Mouse (Mus musculus) adrenal gland, adult 18-20 months (tissue): ENCODE results near the gene Rsrp1. TPM values are rescaled to one million over a fixed set of nuclear protein-coding genes. Genes with fewer than 3 reads are reported as not detected.

Experiments used
- DNase-seq, 2 experiments: peaks; one replicate each; pipeline ENCODE4 v3.0.0; 2021 to 2022; ENCODE audit warnings: low spot score in 2 of 2
- total RNA-seq, 2 experiments: library from RNA; stranded (reverse); gene quantifications; 1 replicate in 1 of 2; 2 replicates in 1 of 2; pipeline ENCODE4 v1.2.3; 2021

Gene Rsrp1
- total RNA-seq, 2 experiments from 2014 or later = 346 to 591 TPM

DNA sequence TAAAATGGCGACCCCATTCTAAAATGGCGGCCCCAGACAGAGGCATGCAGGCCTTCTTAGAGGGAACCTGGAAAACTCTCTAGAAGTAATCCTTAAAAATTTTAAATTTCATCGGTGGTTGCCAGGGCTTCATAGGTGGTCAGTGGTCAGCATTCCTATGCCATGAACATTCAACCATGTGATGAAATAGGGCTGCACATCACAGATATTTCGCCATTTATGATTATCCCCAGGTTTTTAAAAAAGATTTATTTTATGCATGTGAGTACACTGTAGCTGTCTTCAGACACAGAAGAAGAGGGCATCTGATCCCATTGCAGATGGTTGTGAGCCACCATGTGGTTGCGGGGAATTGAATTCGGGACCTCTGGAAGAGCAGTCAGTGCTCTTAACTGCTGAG lies 2.8 kb upstream of the Rsrp1 start:
- no peak for DNase-seq

DNA sequence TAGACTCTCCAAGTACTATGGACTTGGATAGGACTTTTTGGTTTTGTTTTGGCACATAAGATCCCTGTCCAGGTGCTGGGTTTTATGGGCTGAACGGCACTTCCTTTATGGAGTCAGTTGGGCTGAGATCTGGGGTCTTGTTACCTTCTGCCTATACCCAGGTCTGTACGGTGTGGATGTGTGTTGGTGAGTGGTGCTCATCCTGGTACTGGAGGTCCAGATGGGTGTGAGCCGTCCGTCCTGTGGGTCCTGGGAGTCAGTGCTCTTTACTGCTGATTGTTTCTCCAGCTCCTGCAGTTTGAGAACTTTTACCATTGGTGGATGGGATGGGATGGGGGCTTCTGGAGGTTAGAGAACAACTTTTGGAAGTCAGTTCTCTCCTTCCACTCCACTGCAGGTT lies 1.7 kb upstream of the Rsrp1 start:
- no peak for DNase-seq

GRCm38 (mm10) chr4:134922111-134922924 lies 1.1 kb upstream of the Rsrp1 start:
- no peak for DNase-seq

- peak; percentile 57 to 66 for DNase-seq
Observed at GRCm38 (mm10) chr4:134922925-134923244, 507 bp upstream of the Rsrp1 start.

- peak; percentile 59 to 67 for DNase-seq
Observed at GRCm38 (mm10) chr4:134924019-134924741, 788 bp downstream of the Rsrp1 start.

- DNase-seq = no peak
Observed at GRCm38 (mm10) chr4:134925206-134925605, 1.8 kb downstream of the Rsrp1 start.

DNA sequence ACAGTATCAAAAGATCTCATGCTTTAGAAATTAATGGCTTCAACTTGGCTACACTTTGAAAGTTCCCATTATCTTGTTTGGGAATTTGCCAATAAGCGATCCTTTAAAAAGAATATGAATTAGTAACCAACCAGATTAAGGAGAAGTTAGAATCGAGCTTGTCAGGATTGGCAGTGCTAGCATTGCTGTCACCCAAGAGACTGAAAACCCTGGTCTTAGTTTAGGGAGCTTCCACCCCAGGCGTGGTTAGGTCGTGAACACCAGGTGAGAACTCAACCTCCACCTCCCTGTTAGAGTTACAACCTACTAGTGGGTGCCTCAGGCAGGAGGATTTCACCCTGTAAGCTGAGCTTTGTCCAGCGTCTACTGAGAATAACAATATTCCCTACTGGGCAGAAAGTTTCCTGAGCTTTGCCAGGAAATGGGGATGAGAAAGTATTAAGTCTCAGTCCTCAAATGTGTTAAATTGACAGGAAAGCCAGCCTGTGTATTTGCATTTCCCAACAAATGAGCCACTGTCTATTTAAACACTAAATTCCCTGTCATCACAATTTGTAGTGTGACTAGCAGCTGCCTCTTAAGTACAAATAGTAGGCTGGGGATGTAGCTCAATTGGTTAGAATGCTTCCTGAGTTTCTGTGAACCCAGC lies 4.5 kb downstream of the Rsrp1 start:
- no peak for DNase-seq

- no peak for DNase-seq
Observed at GRCm38 (mm10) chr4:134928464-134928836, 5.1 kb downstream of the Rsrp1 start.

DNA sequence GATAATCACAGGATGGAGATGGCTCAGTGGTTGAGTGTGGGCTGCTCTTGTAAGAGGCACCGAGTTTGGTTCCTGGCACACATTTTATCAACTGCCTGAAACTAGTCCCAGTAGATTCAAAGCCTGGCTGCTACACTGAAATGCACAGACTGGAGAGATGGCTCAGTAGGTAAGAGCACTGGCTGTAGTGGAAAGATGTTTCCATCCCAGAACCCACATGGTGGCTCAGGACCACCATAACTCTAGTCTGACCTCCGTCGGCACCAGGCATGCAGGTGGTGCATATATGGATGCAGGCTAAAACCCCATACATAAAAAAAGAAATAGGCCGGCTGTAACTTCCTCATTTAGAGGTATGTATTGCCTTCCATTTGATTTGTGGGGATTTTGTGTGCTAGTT lies 6.1 kb downstream of the Rsrp1 start:
- no peak for DNase-seq

DNA sequence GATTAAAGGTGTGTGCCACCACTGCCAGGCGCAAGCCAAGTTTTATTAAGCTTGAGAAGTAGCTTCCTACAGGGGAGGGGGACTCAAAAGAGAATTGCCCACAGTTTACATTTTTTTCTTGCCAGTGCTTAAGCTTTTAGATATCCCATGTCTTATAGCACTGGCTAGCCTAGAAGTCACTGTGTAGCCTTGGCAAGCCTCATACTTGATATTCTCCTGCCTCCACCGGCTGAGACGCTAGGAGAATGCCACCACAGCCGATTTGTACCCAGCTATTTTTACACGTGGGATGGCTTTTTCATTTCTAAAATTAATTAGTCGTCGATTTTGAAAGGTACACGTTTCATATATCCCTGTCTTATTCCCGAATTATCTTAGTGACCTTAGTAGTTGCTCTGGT lies 6.8 kb downstream of the Rsrp1 start:
- DNase-seq = no peak

DNA sequence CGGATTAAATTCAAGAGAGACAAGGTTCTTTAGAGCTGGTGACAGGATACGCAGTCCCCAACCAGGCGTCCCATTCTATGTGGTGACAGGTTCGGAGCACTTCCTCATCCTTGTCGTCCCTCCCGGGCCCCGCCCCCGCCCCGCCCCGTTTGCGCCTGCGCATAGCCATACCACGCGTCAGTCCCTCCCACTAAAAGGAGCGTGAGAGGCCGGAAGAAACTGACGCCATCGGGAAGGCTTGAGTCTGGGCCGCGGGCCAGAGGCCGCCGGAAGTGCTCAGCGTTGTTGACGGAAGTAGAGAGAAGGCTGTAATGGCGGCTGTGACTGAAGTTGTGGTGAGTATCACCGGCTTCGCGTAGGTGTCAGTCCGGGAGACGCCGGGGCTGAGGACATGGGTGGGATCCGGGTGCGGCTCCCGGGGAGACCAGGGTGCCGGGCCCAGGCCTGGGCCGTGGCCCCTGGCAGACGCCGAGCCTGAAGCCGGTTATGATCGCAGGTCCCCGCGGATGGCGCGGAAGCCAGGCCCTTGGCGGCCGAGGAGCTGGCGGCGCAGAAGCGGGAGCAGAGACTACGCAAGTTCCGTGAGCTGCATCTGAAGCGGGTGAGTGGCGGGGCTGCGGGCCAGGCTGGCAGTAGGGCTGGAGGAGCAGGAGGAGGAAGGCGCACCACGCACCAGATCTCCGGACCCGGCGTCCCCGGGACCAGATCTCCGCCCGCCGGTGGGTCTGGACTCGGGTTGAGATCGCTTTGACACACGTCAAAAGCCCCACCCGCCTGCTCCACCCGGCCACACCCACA lies 7.5 kb downstream of the Rsrp1 start, which contains the start of gene Syf2:
Gene Syf2 (plus strand): TSS at position 215 of the 798 bp plus-strand sequence.
- DNase-seq = peak; percentile 86 to 87

DNA sequence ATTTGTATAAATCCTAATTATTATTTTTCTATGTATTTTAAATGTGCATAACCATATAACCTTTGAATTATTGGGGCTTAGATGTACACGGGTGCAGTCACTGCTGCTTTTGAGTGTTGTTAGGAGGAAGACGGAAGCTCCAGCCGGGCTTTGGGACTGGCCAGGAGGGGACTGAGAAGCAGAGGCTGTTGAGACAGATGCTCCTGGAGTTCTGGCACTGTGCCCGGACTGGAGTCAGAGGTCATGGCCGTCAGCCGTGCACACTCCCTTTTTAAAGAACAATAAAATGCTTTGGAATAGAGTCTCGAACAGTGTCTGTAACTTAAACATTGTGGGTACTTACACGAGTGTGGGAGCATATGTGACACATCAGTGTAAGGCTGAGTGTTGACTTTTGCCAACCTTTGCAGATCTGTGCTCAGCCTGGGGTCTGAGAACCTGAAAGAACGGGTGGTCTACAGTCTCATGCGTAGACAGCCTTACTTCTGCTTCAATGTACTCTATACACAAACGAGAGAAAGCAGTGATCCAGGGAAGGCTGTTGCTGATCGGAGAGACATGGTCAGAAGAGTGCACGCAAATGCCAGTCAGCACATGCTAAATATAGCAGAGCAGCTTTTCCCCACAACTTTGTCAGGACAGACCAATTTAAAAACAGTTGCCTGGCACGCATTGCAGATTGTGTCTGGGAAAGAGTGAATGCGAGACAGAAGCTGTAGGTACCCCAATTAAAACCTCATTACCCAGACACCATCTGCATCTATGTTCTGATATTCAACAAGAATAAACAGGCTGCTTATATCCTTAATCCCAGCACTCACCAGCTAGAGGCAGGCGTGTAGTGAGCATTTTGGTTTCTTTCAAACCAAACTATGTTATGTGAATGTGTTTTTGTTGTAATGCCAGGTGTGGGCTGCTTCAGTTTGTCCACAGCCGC lies 14.1 kb downstream of the Rsrp1 start:
- DNase-seq = no peak

DNA sequence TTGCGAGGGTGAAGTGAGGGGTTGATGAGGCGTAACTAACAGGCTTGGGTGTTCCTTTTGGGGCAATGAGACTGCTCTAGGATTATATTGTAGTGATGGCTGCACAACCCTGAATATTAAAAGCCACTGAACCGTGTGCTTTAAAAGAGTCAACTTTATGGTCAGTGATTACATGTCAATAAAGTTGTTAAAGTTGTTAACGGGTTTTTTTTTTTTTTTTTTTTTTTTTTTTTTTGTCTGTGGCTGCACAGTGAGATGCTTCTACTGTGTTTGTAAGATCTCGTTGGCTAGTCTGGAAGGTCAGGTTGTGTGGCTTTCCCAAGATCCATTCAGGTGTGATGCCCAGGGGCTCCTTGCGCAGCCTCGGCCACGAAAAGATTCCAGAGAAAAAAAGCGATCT lies 16.5 kb downstream of the Rsrp1 start:
- no peak for DNase-seq

DNA sequence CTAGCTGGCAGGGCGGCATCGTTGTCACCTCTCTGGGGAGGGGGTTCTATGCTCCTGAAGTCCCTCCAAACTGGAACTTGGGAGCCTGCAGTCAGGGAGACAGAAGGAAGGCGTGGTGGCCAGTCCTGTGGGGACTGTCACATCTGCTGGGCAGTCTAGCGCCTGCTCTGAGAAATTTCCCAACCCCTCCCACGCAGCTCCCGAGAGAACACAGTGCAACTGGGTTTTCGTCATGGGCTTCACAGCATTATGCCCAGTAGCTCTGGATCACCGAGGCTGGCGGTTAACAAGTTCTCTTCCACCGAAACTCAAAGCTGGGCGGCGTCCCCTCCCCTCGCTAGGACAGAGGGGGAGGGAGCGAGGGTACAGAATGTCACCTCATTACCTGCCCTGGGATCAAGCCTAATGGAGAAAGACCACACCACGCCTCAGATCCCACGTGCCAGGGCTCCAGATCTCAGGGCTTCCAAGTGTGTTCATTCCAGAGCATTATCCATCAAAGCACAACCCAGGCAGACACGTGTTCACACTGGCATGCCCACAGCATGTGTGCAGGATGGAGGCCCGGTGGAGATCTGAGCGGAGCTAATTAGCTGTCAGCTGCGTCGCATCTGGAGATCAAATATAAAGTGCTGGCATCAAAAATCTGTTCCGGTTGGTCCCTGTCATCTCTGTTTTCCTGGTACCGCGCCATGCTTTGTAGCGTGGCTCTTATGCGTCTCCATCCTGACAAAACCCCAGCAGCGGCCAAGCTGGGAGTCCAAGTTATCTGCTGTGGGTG lies 20.6 kb downstream of the Rsrp1 start:
- DNase-seq = no peak

DNA sequence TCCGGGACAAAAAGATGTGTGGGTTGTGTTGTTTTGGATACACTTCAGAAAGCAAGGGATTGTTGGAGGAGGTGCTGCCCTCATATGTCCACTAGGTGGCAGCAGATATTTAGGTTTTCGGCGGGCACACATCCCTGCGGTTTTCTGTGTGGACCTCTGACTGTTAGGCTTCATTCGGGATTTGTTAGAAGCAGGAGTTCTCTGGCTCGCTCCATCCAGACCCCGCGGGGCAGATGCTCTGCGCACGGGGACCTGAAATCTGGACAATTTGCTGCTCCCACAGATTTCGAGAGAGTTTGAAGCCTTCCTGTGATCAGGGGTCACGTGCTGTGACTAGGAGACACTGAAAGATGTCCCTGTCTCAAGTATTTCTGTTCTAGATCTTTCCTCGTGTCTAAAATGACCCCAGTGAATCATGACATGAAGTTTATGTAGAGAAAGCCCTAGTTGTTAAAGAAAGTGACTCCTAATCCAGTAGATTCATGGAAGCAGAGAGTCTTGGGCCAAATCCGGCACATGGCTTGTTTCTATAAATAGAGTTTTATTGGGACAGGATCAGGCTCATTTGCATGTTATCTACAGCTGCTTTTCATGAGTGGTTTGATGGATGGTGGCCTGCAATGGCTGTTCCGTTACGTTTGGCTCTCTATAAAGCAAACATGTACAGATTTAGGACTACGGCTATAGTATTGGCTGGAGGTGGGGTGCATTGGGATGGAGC lies 22.8 kb downstream of the Rsrp1 start:
- peak; percentile 61 to 65 for DNase-seq

DNA sequence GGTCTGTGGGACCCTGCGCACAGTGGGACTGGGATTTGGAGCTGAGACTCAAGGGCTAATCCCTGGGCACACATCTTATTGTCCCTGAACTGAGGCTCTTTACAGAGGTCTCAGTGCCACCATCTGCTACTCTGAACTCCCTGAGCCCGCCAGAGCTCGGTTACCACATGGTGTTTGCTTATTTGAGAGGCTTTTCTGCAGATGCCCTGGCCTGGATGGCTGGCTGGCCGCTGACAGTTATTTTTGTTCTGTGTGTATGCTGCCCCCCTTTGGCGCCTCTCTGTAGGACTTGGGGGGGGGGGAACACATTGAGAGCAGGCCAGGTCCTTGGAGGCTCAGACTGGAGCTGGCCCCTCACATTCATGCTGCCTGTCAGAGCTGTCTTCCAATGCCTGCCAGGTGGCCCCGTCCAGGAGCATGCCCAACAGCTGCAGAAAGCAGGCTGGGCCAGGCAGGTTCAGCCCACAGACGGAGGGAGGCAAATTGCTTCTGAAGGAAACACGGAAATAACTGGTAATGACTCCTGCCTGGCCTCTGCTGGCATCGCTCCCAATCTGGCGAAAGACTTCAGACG lies 27.2 kb downstream of the Rsrp1 start:
- DNase-seq = no peak

DNA sequence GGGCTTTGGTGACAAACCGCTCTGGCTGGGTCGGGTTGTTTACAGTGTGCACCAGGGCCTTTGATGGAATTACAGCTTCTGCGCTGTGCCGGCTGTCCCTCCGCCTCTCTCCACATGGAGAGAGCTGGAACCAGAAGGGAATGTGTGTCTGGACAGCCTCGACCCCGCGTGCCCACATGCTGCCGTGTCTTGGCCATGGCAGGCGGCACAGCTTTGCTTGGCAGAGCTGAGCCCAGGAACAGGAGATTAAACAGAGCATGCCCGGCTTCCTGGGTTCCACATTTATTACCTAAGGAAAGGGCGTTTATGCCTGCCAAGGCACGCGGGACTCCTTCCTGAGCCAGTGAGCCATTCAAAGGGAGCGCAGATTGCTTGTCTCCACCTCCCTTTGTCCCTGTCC lies 31.1 kb downstream of the Rsrp1 start:
- no peak for DNase-seq

GRCm38 (mm10) chr4:134955196-134955595 lies 31.8 kb downstream of the Rsrp1 start:
- no peak for DNase-seq
